Mouse (Mus musculus): ENCODE measurements at regions not wholly inside any gene's neighbourhood (a gene's known extent, or its start where the extent isn't known, plus 50 kb on each side); places are given as distances from the start of the nearest gene placed in this dataset.

- WGBS, result 16% methylated on average over 7 of the region's 7 CpGs
- Histone ChIP-seq H3K27me3 (ENCODE audit: control insufficient read depth, insufficient read depth, low read length) (no peaks in the 10 kb centered on the region), H3K4me2 (ENCODE audit: low read depth, low read length) (no peak overlapping the region), H3K4me1 (ENCODE audit: control insufficient read depth, insufficient read depth, low read length) (no peaks in the 10 kb centered on the region), H3K9me3 (replicated peaks; ENCODE audit: control insufficient read depth, low read length) (no peaks in the 10 kb centered on the region), H3K36me3 (replicated peaks; ENCODE audit: control insufficient read depth, insufficient read depth, low read depth, low read length) (no peaks in the 10 kb centered on the region), H3K4me3 (ENCODE audit: low read depth, low read length) (no peak overlapping the region), H3K27ac (replicated peaks; ENCODE audit: low read depth, low read length) (no peak overlapping the region), H3K9ac (replicated peaks; ENCODE audit: low read length) (no peak overlapping the region)
- DNase-seq (ENCODE audit: low spot score) (peak; percentile 70), ATAC-seq (replicated peaks; ENCODE audit: insufficient number of reproducible peaks, low FRiP score, low TSS enrichment, low read depth) (peak; percentile 59; the same call in 1 of the 2 replicates)
Measured at GRCm38 (mm10) chr2:9352190-9352589, 528.9 kb upstream of the 4930412O13Rik start.

- Histone ChIP-seq H3K9ac (replicated peaks; ENCODE audit: low read length) (no peak overlapping the region), H3K27me3 (ENCODE audit: control insufficient read depth, insufficient read depth, low read length) (no peaks in the 10 kb centered on the region), H3K27ac (replicated peaks; ENCODE audit: low read depth, low read length) (no peak overlapping the region), H3K4me3 (ENCODE audit: low read depth, low read length) (no peak overlapping the region), H3K4me2 (ENCODE audit: low read depth, low read length) (no peak overlapping the region), H3K9me3 (replicated peaks; ENCODE audit: control insufficient read depth, low read length) (no peaks in the 10 kb centered on the region), H3K4me1 (ENCODE audit: control insufficient read depth, insufficient read depth, low read length) (no peaks in the 10 kb centered on the region), H3K36me3 (replicated peaks; ENCODE audit: control insufficient read depth, insufficient read depth, low read depth, low read length) (no peaks in the 10 kb centered on the region)
- WGBS, result 63% methylated on average over 4 of the region's 4 CpGs
- ATAC-seq (replicated peaks; ENCODE audit: insufficient number of reproducible peaks, low FRiP score, low TSS enrichment, low read depth), result no peak
- DNase-seq (ENCODE audit: low spot score), result no peak
Measured at GRCm38 (mm10) chr2:9360020-9360419, 521.0 kb upstream of the 4930412O13Rik start.

- 93% methylated on average over 8 of the region's 8 CpGs for WGBS
- no peaks in the 10 kb centered on the region for H3K4me1 ChIP-seq (ENCODE audit: control insufficient read depth, insufficient read depth, low read length)
- H3K4me2 ChIP-seq (ENCODE audit: low read depth, low read length), result no peak overlapping the region
- H3K9ac ChIP-seq (replicated peaks; ENCODE audit: low read length), result no peak overlapping the region
- no peaks in the 10 kb centered on the region for H3K27me3 ChIP-seq (ENCODE audit: control insufficient read depth, insufficient read depth, low read length)
- no peak overlapping the region for H3K27ac ChIP-seq (replicated peaks; ENCODE audit: low read depth, low read length)
- H3K4me3 ChIP-seq (ENCODE audit: low read depth, low read length), result no peak overlapping the region
- DNase-seq (ENCODE audit: low spot score) (no peak), ATAC-seq (replicated peaks; ENCODE audit: insufficient number of reproducible peaks, low FRiP score, low TSS enrichment, low read depth) (no peak)
- H3K36me3 ChIP-seq (replicated peaks; ENCODE audit: control insufficient read depth, insufficient read depth, low read depth, low read length), result no peaks in the 10 kb centered on the region
- H3K9me3 ChIP-seq (replicated peaks; ENCODE audit: control insufficient read depth, low read length), result no peaks in the 10 kb centered on the region
Measured at GRCm38 (mm10) chr2:9367801-9368584, 513.1 kb upstream of the 4930412O13Rik start.

GRCm38 (mm10) chr2:9369572-9369971, 511.5 kb upstream of the 4930412O13Rik start:
- Histone ChIP-seq H3K9me3 (replicated peaks; ENCODE audit: control insufficient read depth, low read length) (no peaks in the 10 kb centered on the region), H3K4me1 (ENCODE audit: control insufficient read depth, insufficient read depth, low read length) (no peaks in the 10 kb centered on the region), H3K4me2 (ENCODE audit: low read depth, low read length) (no peak overlapping the region), H3K27me3 (ENCODE audit: control insufficient read depth, insufficient read depth, low read length) (no peaks in the 10 kb centered on the region), H3K27ac (replicated peaks; ENCODE audit: low read depth, low read length) (no peak overlapping the region), H3K4me3 (ENCODE audit: low read depth, low read length) (no peak overlapping the region), H3K9ac (replicated peaks; ENCODE audit: low read length) (no peak overlapping the region), H3K36me3 (replicated peaks; ENCODE audit: control insufficient read depth, insufficient read depth, low read depth, low read length) (no peaks in the 10 kb centered on the region)
- WGBS, result 79% methylated on average over 4 of the region's 4 CpGs
- DNase-seq (ENCODE audit: low spot score), result no peak
- no peak for ATAC-seq (replicated peaks; ENCODE audit: insufficient number of reproducible peaks, low FRiP score, low TSS enrichment, low read depth)

DNA sequence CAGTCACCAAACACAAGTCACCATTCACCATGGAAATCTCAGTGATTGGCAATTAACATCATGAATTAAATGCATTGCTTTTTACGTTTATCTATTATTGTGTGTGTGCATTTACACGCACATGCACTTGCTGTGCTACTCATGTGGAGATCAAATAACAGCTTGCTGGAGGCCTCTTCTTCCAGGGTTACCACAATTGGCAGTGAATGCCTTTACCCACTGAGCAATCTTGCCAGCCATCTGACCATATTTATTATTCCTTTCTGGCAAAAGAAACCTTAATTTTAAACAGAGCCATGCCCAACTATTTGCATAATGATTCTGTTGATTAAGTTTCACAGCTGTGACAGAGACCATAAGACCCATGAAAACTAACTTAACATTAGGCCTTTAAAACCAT, 494.5 kb upstream of the 4930412O13Rik start:
- Histone ChIP-seq H3K9ac (replicated peaks; ENCODE audit: low read length) (no peak overlapping the region), H3K27ac (replicated peaks; ENCODE audit: low read depth, low read length) (no peak overlapping the region), H3K9me3 (replicated peaks; ENCODE audit: control insufficient read depth, low read length) (no peaks in the 10 kb centered on the region), H3K4me2 (ENCODE audit: low read depth, low read length) (no peak overlapping the region), H3K4me3 (ENCODE audit: low read depth, low read length) (no peak overlapping the region), H3K36me3 (replicated peaks; ENCODE audit: control insufficient read depth, insufficient read depth, low read depth, low read length) (no peaks in the 10 kb centered on the region), H3K27me3 (ENCODE audit: control insufficient read depth, insufficient read depth, low read length) (no peaks in the 10 kb centered on the region), H3K4me1 (ENCODE audit: control insufficient read depth, insufficient read depth, low read length) (no peaks in the 10 kb centered on the region)
- DNase-seq (ENCODE audit: low spot score) (no peak), ATAC-seq (replicated peaks; ENCODE audit: insufficient number of reproducible peaks, low FRiP score, low TSS enrichment, low read depth) (no peak)
- WGBS, result 74% methylated on average over 2 of the region's 2 CpGs

DNA sequence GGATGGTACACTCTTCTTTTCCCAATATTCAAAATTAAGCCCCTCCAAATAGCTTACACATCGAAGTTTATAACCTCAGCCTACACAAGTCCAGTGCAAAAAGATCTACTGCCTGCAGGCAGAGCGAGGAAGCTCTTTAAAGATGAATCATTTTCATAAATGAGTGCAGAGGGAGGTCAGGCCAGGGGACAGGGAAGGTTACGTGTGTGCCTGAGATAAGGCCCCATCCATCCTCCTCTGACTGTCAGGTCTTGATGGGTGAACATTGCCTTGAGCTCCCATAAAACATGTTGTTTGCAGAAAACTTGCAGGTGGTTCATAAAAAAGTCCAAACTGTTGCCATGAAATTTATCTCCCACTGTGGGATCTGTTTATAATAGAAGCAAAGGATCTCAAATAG, 493.0 kb upstream of the 4930412O13Rik start:
- WGBS, result 75% methylated on average over 3 of the region's 3 CpGs
- Histone ChIP-seq H3K27me3 (ENCODE audit: control insufficient read depth, insufficient read depth, low read length) (no peaks in the 10 kb centered on the region), H3K27ac (replicated peaks; ENCODE audit: low read depth, low read length) (no peak overlapping the region), H3K9ac (replicated peaks; ENCODE audit: low read length) (no peak overlapping the region), H3K4me1 (ENCODE audit: control insufficient read depth, insufficient read depth, low read length) (no peaks in the 10 kb centered on the region), H3K4me3 (ENCODE audit: low read depth, low read length) (no peak overlapping the region), H3K4me2 (ENCODE audit: low read depth, low read length) (no peak overlapping the region), H3K9me3 (replicated peaks; ENCODE audit: control insufficient read depth, low read length) (no peaks in the 10 kb centered on the region), H3K36me3 (replicated peaks; ENCODE audit: control insufficient read depth, insufficient read depth, low read depth, low read length) (no peaks in the 10 kb centered on the region)
- no peak for ATAC-seq (replicated peaks; ENCODE audit: insufficient number of reproducible peaks, low FRiP score, low TSS enrichment, low read depth)
- no peak for DNase-seq (ENCODE audit: low spot score)

GRCm38 (mm10) chr2:9395379-9395999, 485.6 kb upstream of the 4930412O13Rik start:
- ATAC-seq (replicated peaks; ENCODE audit: insufficient number of reproducible peaks, low FRiP score, low TSS enrichment, low read depth) (no peak), DNase-seq (ENCODE audit: low spot score) (no peak)
- Histone ChIP-seq H3K4me2 (ENCODE audit: low read depth, low read length) (no peak overlapping the region), H3K9ac (replicated peaks; ENCODE audit: low read length) (no peak overlapping the region), H3K27ac (replicated peaks; ENCODE audit: low read depth, low read length) (no peak overlapping the region), H3K27me3 (ENCODE audit: control insufficient read depth, insufficient read depth, low read length) (no peaks in the 10 kb centered on the region), H3K36me3 (replicated peaks; ENCODE audit: control insufficient read depth, insufficient read depth, low read depth, low read length) (no peaks in the 10 kb centered on the region), H3K4me3 (ENCODE audit: low read depth, low read length) (no peak overlapping the region), H3K4me1 (ENCODE audit: control insufficient read depth, insufficient read depth, low read length) (no peaks in the 10 kb centered on the region), H3K9me3 (replicated peaks; ENCODE audit: control insufficient read depth, low read length) (no peaks in the 10 kb centered on the region)
- 81% methylated on average over 9 of the region's 9 CpGs for WGBS

DNA sequence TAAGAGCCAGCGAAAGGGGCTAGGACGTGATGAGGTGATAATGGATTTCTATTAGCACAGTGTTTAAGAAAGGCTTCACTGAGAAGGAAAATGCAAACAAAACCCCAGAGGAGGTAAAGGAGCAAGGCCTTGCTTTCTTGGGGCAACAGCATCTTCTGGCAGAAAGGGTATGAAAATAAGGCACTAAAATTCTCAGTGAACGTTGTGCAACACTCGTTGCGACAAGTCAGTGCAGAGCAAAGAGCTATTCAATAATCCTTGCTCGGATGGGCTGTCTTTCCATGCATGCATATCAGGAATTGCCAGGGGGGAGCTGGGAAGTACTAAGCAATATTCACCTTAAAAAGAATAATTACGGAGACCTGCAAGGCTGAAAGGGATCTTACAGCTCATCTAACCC, 479.6 kb upstream of the 4930412O13Rik start:
- Histone ChIP-seq H3K36me3 (replicated peaks; ENCODE audit: control insufficient read depth, insufficient read depth, low read depth, low read length) (no peaks in the 10 kb centered on the region), H3K9me3 (replicated peaks; ENCODE audit: control insufficient read depth, low read length) (no peaks in the 10 kb centered on the region), H3K9ac (replicated peaks; ENCODE audit: low read length) (no peak overlapping the region), H3K4me2 (ENCODE audit: low read depth, low read length) (no peak overlapping the region), H3K27me3 (ENCODE audit: control insufficient read depth, insufficient read depth, low read length) (no peaks in the 10 kb centered on the region), H3K4me1 (ENCODE audit: control insufficient read depth, insufficient read depth, low read length) (no peaks in the 10 kb centered on the region), H3K4me3 (ENCODE audit: low read depth, low read length) (no peak overlapping the region), H3K27ac (replicated peaks; ENCODE audit: low read depth, low read length) (no peak overlapping the region)
- ATAC-seq (replicated peaks; ENCODE audit: insufficient number of reproducible peaks, low FRiP score, low TSS enrichment, low read depth) (no peak), DNase-seq (ENCODE audit: low spot score) (no peak)
- WGBS, result 90% methylated on average over 7 of the region's 7 CpGs

Measured in embryonic facial prominence, embryonic 11.5 days (tissue).